Mouse (Mus musculus): Measurements from ENCODE around the gene Thap7. TPM values are rescaled to one million over a fixed set of nuclear protein-coding genes. Genes with fewer than 3 reads are reported as not detected.
"Not testable (repeated sequence)": the region's sequence is repeated elsewhere in the genome, so short reads cannot be mapped to it uniquely, and the experiment has no call there.

Gene Thap7
- total RNA-seq, 2 experiments from 2014 or later: 31.4 to 39.4 TPM

- DNase-seq: peak in 1 of 2 experiments; percentile 26
These were observed 1.3 kb upstream of the Thap7 start for GRCm38 (mm10) chr16:17532271-17532670.

- DNase-seq: peak in 1 of 2 experiments; percentile 17
These were observed 852 bp downstream of the Thap7 start for GRCm38 (mm10) chr16:17529981-17530586.

GRCm38 (mm10) chr16:17528276-17528675, 2.7 kb downstream of the Thap7 start:
- DNase-seq: no peak

GRCm38 (mm10) chr16:17527606-17528005, 3.3 kb downstream of the Thap7 start:
- no peak for DNase-seq

- DNase-seq: no peak
These were observed 4.7 kb downstream of the Thap7 start for GRCm38 (mm10) chr16:17526223-17526622.

GRCm38 (mm10) chr16:17525524-17525923, 5.4 kb downstream of the Thap7 start:
- no peak for DNase-seq

GRCm38 (mm10) chr16:17524156-17524555, 6.8 kb downstream of the Thap7 start:
- no peak for DNase-seq

- DNase-seq: no peak
These were observed 12.0 kb downstream of the Thap7 start for GRCm38 (mm10) chr16:17518910-17519309.

- no peak for DNase-seq
These were observed 19.5 kb downstream of the Thap7 start for GRCm38 (mm10) chr16:17511431-17511830.

GRCm38 (mm10) chr16:17510686-17511085, 20.2 kb downstream of the Thap7 start:
- DNase-seq: no peak

GRCm38 (mm10) chr16:17510143-17510542, 20.8 kb downstream of the Thap7 start:
- DNase-seq: no peak

- DNase-seq: no peak
These were observed 21.7 kb downstream of the Thap7 start for GRCm38 (mm10) chr16:17509240-17509597.

GRCm38 (mm10) chr16:17508546-17509239, 22.2 kb downstream of the Thap7 start, which contains the start of gene Lztr1:
TSS of gene Lztr1 (plus strand) at chr16:17508688.
- DNase-seq: peak; percentile 91 to 93

GRCm38 (mm10) chr16:17508031-17508430, 22.9 kb downstream of the Thap7 start:
- not testable (repeated sequence) for DNase-seq

GRCm38 (mm10) chr16:17507018-17507552, 23.9 kb downstream of the Thap7 start:
- DNase-seq: no peak

- no peak for DNase-seq
These were observed 28.3 kb downstream of the Thap7 start for GRCm38 (mm10) chr16:17502681-17503080.

- no peak for DNase-seq
These were observed 31.6 kb downstream of the Thap7 start for GRCm38 (mm10) chr16:17499249-17499883.

- peak; percentile 48 to 69 for DNase-seq
These were observed 34.2 kb downstream of the Thap7 start for GRCm38 (mm10) chr16:17496499-17497305.

GRCm38 (mm10) chr16:17491896-17492561, 38.9 kb downstream of the Thap7 start:
- DNase-seq: no peak

GRCm38 (mm10) chr16:17491154-17491553, 39.8 kb downstream of the Thap7 start:
- no peak for DNase-seq

GRCm38 (mm10) chr16:17489469-17490111, 41.3 kb downstream of the Thap7 start, which contains the start of gene Aifm3:
TSS of gene Aifm3 (plus strand) at chr16:17489611.
- DNase-seq: peak; percentile 61 to 79

Data from adrenal gland, postnatal 36 days (tissue).